Mouse (Mus musculus) kidney, adult 2 months (tissue): Measurements from ENCODE around the gene Otub2.

ENCODE experiments used
- CTCF ChIP-seq: fragments of 200-500 bp; conservative IDR thresholded peaks from 2 replicates; pipeline ENCODE4 v1.5.1; 2011; ENCODE audit warnings: low read depth, mild to moderate bottlenecking, control low read depth, low read length, moderate library complexity, mixed read lengths; ENCODE audit not compliant: insufficient read depth, insufficient read length
- POLR2A ChIP-seq: fragments of 200-500 bp; IDR thresholded peaks from one replicate; pipeline ENCODE4 v1.6.1; 2011; ENCODE audit warnings: low read depth, low read length, control low read depth

DNA sequence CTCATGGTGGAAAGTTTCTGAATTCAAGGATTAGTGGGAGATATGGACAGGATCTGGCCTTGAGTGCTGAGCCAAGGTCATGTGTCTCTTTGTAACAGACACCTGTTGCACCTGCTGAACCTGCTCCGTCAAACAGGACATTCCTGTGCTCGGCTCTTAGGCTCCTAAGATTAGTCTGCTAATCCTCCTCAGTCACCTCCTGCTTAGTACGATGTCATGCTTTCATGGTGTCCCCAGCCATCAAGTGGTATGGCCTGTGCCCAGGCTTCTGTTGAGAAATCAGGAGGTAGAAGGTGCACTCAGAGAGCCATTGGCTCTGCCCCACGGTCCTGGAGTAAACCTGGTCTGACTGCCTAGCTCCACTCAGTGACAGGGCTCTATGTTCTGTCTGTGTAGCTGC, 17.6 kb upstream of the Otub2 start:
- no peak for TF ChIP-seq CTCF
- TF ChIP-seq POLR2A: no peak
